Mouse (Mus musculus) neutrophil, adult 83 days (primary cell): ENCODE data around the gene Cd40. TPM values are rescaled to one million over a fixed set of nuclear protein-coding genes. Genes with fewer than 3 reads are reported as not detected.

Experiments
- total RNA-seq, 2 experiments: library from RNA; stranded (reverse); gene quantifications; one replicate each; pipeline ENCODE4 v1.2.4; 2023

Gene Cd40
- 1 to 10 TPM; 7.0 to 8.6 TPM for total RNA-seq

GRCm38 (mm10) chr2:165054888-165055852 is at the start of gene Cd40:
Gene Cd40 (plus strand): TSS chr2:165055627.

GRCm38 (mm10) chr2:165034131-165035057 is 21.0 kb upstream of the Cd40 start, which contains the start of gene Ncoa5:
Gene Ncoa5 (minus strand): TSS chr2:165034867.

GRCm38 (mm10) chr2:165090650-165091049 is 35.2 kb downstream of the Cd40 start, which contains the start of gene 1700025C18Rik:
Gene 1700025C18Rik (minus strand): TSS chr2:165090750.

Other genes with a start within 250 kb of the Cd40 start
- 1 to 10 TPM; 3.4 to 3.6 TPM for gene Zswim1, start 232.9 kb upstream of the Cd40 start, total RNA-seq
- not detected for gene Spata25, start 227.1 kb upstream of the Cd40 start, total RNA-seq
- 100 to 1,000 TPM; 182 to 209 TPM for gene Ctsa, start 222.8 kb upstream of the Cd40 start, total RNA-seq
- gene Neurl2, start 222.2 kb upstream of the Cd40 start, total RNA-seq, result 1 to 10 TPM; 1.7 to 2.3 TPM
- 1 to 10 TPM; 8.9 to 9.6 TPM for gene Pltp, start 197.9 kb upstream of the Cd40 start, total RNA-seq
- gene Pcif1, start 176.3 kb upstream of the Cd40 start, total RNA-seq, result 10 to 100 TPM; 51.1 to 56.8 TPM
- gene Zfp335, start 143.9 kb upstream of the Cd40 start, total RNA-seq, result 10 to 100 TPM; 28.2 to 29.1 TPM
- 1,000 to 10,000 TPM; 1,731 to 1,759 TPM for gene Mmp9, start 114.8 kb upstream of the Cd40 start, total RNA-seq
- gene Slc12a5, start 94.8 kb upstream of the Cd40 start, total RNA-seq, result 1 to 10 TPM; 4.2 to 6.0 TPM
- 10 to 100 TPM; 20.7 to 21.4 TPM for gene Ncoa5, start 20.8 kb upstream of the Cd40 start, total RNA-seq
- gene 1700025C18Rik, start 35.1 kb downstream of the Cd40 start, total RNA-seq, result not detected
- not detected for gene Cdh22, start 179.2 kb downstream of the Cd40 start, total RNA-seq
- 10 to 100 TPM; 84.7 to 87.3 TPM for gene Slc35c2, start 232.2 kb downstream of the Cd40 start, total RNA-seq